Mouse (Mus musculus) stomach, embryonic 14.5 days (tissue): ENCODE data around the gene Phpt1. TPM values are rescaled to one million over a fixed set of nuclear protein-coding genes. Genes with fewer than 3 reads are reported as not detected.
A peak's percentile ranks its signal among the peaks of the same experiment; 100 is the strongest.

Experiments used
- ATAC-seq: fragments of 200-750 bp; cut with Nextera tagmentation; 2 replicates; pipeline ENCODE4 v1.8.0; 2017; ENCODE audit warnings: low read depth, moderate TSS enrichment; ENCODE audit not compliant: insufficient number of reproducible peaks, insufficient read depth, low FRiP score
- H3K27ac ChIP-seq: fragments of 300-500 bp; sonication (generic); 2 replicates; pipeline ENCODE4 v1.5.1; 2014; ENCODE audit warnings: mild to moderate bottlenecking, low read length, moderate library complexity, mixed read lengths
- H3K27me3 ChIP-seq: fragments of 300-500 bp; sonication (generic); 2 replicates; pipeline ENCODE4 v1.6.1; 2014; ENCODE audit warnings: low read length, control low read depth, mixed read lengths; ENCODE audit not compliant: control insufficient read depth, insufficient read depth
- H3K36me3 ChIP-seq: fragments of 300-500 bp; sonication (generic); 2 replicates; pipeline ENCODE4 v1.6.1; 2014; ENCODE audit warnings: mild to moderate bottlenecking, control low read depth, low read length, moderate library complexity, mixed read lengths; ENCODE audit not compliant: control insufficient read depth, insufficient read depth
- H3K4me1 ChIP-seq: fragments of 300-500 bp; sonication (generic); 2 replicates; pipeline ENCODE4 v1.6.1; 2014; ENCODE audit warnings: low read length, control low read depth, mixed read lengths; ENCODE audit not compliant: control insufficient read depth, insufficient read depth
- H3K4me2 ChIP-seq: fragments of 300-500 bp; sonication (generic); replicated peaks from 2 replicates; pipeline ENCODE4 v1.6.1; 2014; ENCODE audit warnings: low read depth, low read length, control low read depth
- H3K4me3 ChIP-seq: fragments of 300-500 bp; sonication (generic); 2 replicates; pipeline ENCODE4 v1.5.1; 2014; ENCODE audit warnings: low read depth, low read length, control low read depth
- H3K9ac ChIP-seq: fragments of 300-500 bp; sonication (generic); replicated peaks from 2 replicates; pipeline ENCODE4 v1.6.1; 2014; ENCODE audit warnings: low read depth, mild to moderate bottlenecking, control low read depth, low read length, moderate library complexity, mixed read lengths
- H3K9me3 ChIP-seq: fragments of 300-500 bp; sonication (generic); 2 replicates; pipeline ENCODE4 v1.6.1; 2016; ENCODE audit warnings: low read depth, low read length, control low read depth; ENCODE audit not compliant: control insufficient read depth
- WGBS: fragments of 180-500 bp; shearing (Covaris S2); extraction: QIAGEN DNeasy Blood & Tissue Kit; methylation state at CpG from one replicate; pipeline ENCODE4 v1.1.7; 2014; 5-methylcytosine and 5-hydroxymethylcytosine counted together
- polyA plus RNA-seq: library from polyadenylated mRNA; unstranded; fragments of >200 nt; fragmentation: Nextera tagmentation; extraction: Ambion mirVana; gene quantifications from 2 replicates; pipeline ENCODE4 v1.2.1, GENCODE M21; 2014

The Phpt1 gene
- polyA plus RNA-seq, 1 experiment from 2014 or later, result 231 TPM

DNA sequence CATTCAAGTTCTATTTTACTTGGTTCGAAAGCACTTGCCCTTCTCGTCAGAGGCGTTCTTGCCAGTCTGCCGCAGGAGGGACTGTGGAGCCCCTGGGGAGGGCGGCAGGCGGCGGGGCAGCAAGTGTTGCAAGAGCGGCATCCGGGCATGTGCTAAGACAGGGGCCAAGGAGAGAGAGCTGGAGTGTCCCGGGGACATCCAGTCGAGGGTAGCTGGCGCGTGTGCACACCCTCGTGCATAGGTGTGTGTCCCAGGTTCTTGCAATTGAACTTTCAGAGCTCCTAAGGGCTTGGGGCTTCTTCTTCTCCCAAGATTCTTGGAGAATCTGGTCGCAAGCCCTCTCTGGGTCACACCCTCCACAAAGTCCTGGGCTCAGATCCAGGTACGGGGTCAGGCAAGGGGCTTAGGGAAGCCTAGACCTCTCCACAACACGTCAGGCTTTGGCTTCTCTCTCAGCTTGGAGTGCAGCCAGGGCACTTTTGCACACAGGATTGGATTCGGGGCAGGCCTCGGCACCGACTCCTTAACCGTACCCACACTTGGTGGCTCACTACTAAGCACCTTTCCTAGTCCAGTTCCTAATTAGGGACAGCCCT is 506 bp upstream of the Phpt1 start:
- peaks cover 7% of the 10 kb centered on the region; the same call in 1 of the 2 replicates for H3K36me3 ChIP-seq
- 14% methylated on average over 21 of the region's 21 CpGs for WGBS
- H3K4me2 ChIP-seq, result peak overlapping the region; percentile 75
- H3K9me3 ChIP-seq, result no peaks in the 10 kb centered on the region
- ATAC-seq, result no peak
- peaks cover 54% of the 10 kb centered on the region for H3K4me1 ChIP-seq
- H3K4me3 ChIP-seq, result peak overlapping the region; percentile 55
- H3K27ac ChIP-seq, result peak overlapping the region; percentile 82; the same call in 1 of the 2 replicates
- H3K27me3 ChIP-seq, result peaks cover 36% of the 10 kb centered on the region
- H3K9ac ChIP-seq, result peak overlapping the region; percentile 40; the same call in 1 of the 2 replicates

DNA sequence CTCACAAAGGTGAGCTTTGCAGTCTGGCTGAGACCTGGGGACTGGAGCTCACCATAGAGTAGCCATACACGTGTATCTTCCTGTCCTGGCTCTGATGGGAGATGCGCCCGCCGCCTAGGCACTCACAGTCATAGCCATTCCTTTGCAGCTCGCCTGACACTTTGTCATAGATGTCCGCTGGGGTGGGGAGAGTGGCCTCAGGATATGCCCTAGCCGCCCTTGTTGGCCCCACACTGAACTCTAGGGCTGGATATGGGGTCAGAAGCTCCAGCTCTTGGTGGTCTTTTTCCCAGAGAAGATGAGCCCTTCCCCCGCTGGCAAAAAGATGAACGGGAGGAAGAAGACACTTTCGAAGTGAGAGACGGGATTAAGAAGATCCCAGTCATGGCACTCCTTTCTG is 888 bp downstream of the Phpt1 start:
- H3K9me3 ChIP-seq, result no peaks in the 10 kb centered on the region
- ATAC-seq, result no peak
- H3K9ac ChIP-seq, result peak overlapping the region; percentile 45
- 11% methylated on average over 11 of the region's 11 CpGs for WGBS
- peaks cover 45% of the 10 kb centered on the region for H3K4me1 ChIP-seq
- peak overlapping the region; percentile 99 for H3K4me2 ChIP-seq
- peak overlapping the region; percentile 84; the same call in 1 of the 2 replicates for H3K27ac ChIP-seq
- peaks cover 19% of the 10 kb centered on the region; the same call in 1 of the 2 replicates for H3K36me3 ChIP-seq
- H3K4me3 ChIP-seq, result peak overlapping the region; percentile 55
- peaks cover 22% of the 10 kb centered on the region for H3K27me3 ChIP-seq

DNA sequence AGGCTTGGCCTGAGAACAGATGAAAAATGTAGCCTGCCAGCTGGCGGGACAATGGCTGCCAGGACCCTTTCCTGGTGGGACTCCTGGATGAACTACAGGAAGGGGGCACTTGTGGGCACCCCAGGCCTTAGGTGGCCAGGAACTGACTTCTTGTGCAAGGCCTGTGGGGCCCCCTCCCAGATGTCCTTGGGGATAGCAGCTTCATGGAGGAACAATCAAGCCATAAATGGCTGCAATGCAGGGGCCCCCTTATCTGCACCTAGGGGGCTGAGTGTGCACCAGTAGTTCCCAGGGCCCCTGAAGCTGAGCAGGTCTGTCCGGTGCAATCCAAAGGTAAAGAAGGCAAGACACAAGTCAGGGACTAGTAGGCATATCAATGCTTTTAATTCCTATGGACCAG is 2.0 kb downstream of the Phpt1 start:
- peaks cover 39% of the 10 kb centered on the region for H3K4me1 ChIP-seq
- no peaks in the 10 kb centered on the region for H3K9me3 ChIP-seq
- peak overlapping the region; percentile 99 for H3K4me2 ChIP-seq
- peaks cover 26% of the 10 kb centered on the region; the same call in 1 of the 2 replicates for H3K36me3 ChIP-seq
- ATAC-seq, result no peak
- whole genome bisulfite sequencing, result 80% methylated on average over 2 of the region's 2 CpGs
- peaks cover 16% of the 10 kb centered on the region for H3K27me3 ChIP-seq
- no peak overlapping the region for H3K9ac ChIP-seq
- H3K4me3 ChIP-seq, result no peak overlapping the region
- no peak overlapping the region for H3K27ac ChIP-seq

DNA sequence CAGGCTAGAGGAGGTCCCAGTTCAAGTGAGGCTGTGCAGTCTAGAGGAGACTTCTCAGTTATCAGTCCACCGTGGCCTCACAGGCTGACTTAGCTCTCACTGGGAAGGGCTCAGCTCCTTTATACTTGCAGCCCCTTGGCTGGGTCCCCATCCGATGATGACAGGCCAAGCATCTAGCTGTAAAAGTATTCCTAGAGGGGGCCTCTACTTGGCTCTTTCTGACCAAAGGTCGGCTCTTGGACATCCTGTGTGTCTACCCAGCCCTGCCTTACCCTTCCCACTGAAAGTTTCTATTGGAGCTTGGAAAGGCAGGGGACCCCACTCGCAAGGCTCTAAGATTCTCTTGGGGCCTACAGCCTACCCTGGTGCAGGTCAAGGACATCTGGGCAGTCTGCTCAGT is 3.8 kb downstream of the Phpt1 start:
- no peak overlapping the region for H3K27ac ChIP-seq
- 91% methylated on average over 4 of the region's 4 CpGs for WGBS
- H3K4me2 ChIP-seq, result no peak overlapping the region
- H3K4me1 ChIP-seq, result peaks cover 24% of the 10 kb centered on the region
- peaks cover under 1% of the 10 kb centered on the region; the same call in 1 of the 2 replicates for H3K27me3 ChIP-seq
- no peak overlapping the region for H3K9ac ChIP-seq
- peaks cover 29% of the 10 kb centered on the region; the same call in 1 of the 2 replicates for H3K36me3 ChIP-seq
- no peak overlapping the region for H3K4me3 ChIP-seq
- no peaks in the 10 kb centered on the region for H3K9me3 ChIP-seq
- no peak for ATAC-seq

DNA sequence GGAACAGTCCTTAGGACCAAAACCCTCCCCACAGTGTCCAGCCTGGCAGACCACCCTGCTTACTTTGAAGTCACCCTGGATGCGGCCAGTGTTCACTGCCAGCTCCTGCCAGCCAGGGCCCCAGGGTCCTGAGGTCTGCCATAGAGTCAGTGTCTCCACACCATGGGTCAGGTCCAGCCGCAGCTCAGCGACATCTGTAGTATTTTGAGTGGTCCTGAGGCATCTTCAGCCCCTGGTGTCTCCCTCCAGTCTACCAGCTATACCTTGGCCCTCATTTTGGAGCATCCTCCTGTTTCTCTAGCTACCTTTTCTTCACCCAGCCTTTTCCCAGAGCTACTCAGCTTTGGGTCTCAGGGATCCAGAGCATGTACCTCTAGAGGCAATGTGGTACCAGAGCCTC is 5.7 kb downstream of the Phpt1 start:
- Histone ChIP-seq H3K27me3 (no peaks in the 10 kb centered on the region), H3K9me3 (no peaks in the 10 kb centered on the region), H3K9ac (no peak overlapping the region), H3K4me3 (no peak overlapping the region), H3K4me1 (peaks cover 16% of the 10 kb centered on the region), H3K36me3 (peaks cover 41% of the 10 kb centered on the region), H3K4me2 (no peak overlapping the region), H3K27ac (no peak overlapping the region)
- ATAC-seq, result no peak
- 87% methylated on average over 3 of the region's 3 CpGs for WGBS

DNA sequence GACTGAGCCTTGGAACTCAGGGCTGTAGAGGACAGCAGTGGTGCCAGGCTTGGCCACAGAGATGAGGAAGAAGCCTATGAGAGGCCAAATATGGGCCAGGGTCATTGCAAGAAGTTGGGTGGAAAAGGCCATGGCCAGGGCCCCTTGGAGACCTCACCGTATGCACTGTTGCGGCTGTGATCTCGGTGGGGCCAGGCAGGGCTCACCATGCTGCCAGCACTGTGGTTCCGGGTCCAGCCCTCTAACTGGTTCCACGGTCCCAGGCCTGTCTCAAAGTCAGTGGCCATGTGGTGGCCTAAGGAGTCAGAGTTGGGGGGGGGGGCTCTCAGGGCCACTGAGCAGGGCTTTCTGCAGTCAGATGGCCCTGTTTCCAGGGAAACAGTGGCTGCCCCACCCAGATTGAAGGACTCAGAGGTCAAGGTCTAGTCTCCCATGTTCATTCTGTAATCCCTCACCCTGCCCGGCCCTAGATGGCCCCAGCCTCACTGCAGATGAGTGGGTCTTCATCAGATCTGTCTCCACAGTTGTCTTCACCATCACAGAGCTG is 6.5 kb downstream of the Phpt1 start:
- peaks cover 47% of the 10 kb centered on the region for H3K36me3 ChIP-seq
- no peak overlapping the region for H3K4me3 ChIP-seq
- H3K9ac ChIP-seq, result no peak overlapping the region
- H3K27me3 ChIP-seq, result no peaks in the 10 kb centered on the region
- H3K4me2 ChIP-seq, result no peak overlapping the region
- no peaks in the 10 kb centered on the region for H3K9me3 ChIP-seq
- peaks cover 9% of the 10 kb centered on the region for H3K4me1 ChIP-seq
- no peak overlapping the region for H3K27ac ChIP-seq
- 0 out of 2 replicates have a peak, but pooled peaks have one; percentile 34 for ATAC-seq
- 83% methylated on average over 6 of the region's 6 CpGs for WGBS

DNA sequence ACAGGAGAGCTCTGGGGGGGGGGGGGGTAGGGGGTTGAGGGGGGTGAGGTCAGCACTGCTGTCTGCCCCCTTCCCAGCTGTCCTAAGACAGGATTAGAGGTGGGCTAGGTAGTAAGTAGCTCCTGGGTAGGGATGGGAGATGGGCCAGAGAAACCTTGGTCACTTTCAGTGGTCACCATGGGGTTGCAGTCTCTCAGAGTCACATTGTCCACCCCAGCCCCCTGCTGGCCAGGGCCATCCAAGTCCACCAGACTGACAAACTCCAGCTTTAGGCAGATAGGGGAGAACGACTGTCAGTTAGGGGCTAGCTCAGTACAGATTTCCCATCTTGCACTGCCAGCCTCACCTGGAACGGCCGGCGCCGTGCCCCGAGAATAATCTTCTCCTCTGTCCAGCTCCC is 8.5 kb downstream of the Phpt1 start:
- Histone ChIP-seq H3K27ac (no peak overlapping the region), H3K9me3 (no peaks in the 10 kb centered on the region), H3K4me3 (no peak overlapping the region), H3K27me3 (no peaks in the 10 kb centered on the region), H3K4me1 (no peaks in the 10 kb centered on the region), H3K4me2 (no peak overlapping the region), H3K36me3 (peaks cover 59% of the 10 kb centered on the region), H3K9ac (no peak overlapping the region)
- ATAC-seq, result no peak
- WGBS, result 82% methylated on average over 6 of the region's 6 CpGs

DNA sequence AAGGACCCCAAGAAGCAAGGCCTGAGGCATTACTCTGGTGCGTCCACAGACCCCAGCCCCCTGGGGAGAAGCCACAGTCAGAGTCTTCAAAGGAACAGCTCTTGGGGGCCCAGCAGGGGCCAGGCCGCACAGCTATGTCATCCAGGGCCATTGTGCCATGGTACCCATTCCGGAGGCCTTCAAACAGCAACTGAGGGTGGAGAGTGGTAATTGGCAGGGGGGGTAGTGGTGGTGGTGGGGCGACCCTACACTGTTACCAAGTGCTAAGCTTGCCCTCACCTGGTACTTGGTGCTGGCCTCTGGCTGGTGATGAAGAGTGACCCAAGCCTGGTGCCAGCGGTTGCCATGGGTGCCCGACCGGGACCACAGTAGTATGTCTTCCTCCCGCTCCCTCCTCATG is 9.3 kb downstream of the Phpt1 start:
- Histone ChIP-seq H3K27me3 (no peaks in the 10 kb centered on the region), H3K4me2 (no peak overlapping the region), H3K4me1 (no peaks in the 10 kb centered on the region), H3K9me3 (no peaks in the 10 kb centered on the region), H3K9ac (no peak overlapping the region), H3K27ac (no peak overlapping the region), H3K36me3 (peaks cover 62% of the 10 kb centered on the region), H3K4me3 (no peak overlapping the region)
- WGBS, result 91% methylated on average over 8 of the region's 8 CpGs
- ATAC-seq, result no peak
